Mouse (Mus musculus) neural tube, embryonic 12.5 days (tissue): ENCODE measurements around the gene Ddx19b. TPM values are rescaled to one million over a fixed set of nuclear protein-coding genes. Genes with fewer than 3 reads are reported as not detected.

Experiments used
- ATAC-seq: fragments of 200-750 bp; cut with Nextera tagmentation; 2 replicates; pipeline ENCODE4 v1.8.0; 2017; ENCODE audit warnings: low read depth, mild to moderate bottlenecking, moderate TSS enrichment, moderate library complexity; ENCODE audit not compliant: low FRiP score
- H3K27ac ChIP-seq: fragments of 300-500 bp; sonication (generic); 2 replicates; pipeline ENCODE4 v1.5.1; 2016
- H3K27me3 ChIP-seq: fragments of 300-500 bp; sonication (generic); replicated peaks from 2 replicates; pipeline ENCODE4 v1.6.1; 2016; ENCODE audit warnings: mild to moderate bottlenecking
- H3K36me3 ChIP-seq: fragments of 300-500 bp; sonication (generic); 2 replicates; pipeline ENCODE4 v1.6.1; 2016; ENCODE audit warnings: mild to moderate bottlenecking
- H3K4me1 ChIP-seq: fragments of 300-500 bp; sonication (generic); 2 replicates; pipeline ENCODE4 v1.6.1; 2016
- H3K4me2 ChIP-seq: fragments of 300-500 bp; sonication (generic); replicated peaks from 2 replicates; pipeline ENCODE4 v1.6.1; 2016; ENCODE audit warnings: mild to moderate bottlenecking
- H3K4me3 ChIP-seq: fragments of 300-500 bp; sonication (generic); 2 replicates; pipeline ENCODE4 v1.5.1; 2016
- H3K9ac ChIP-seq: fragments of 300-500 bp; sonication (generic); 2 replicates; pipeline ENCODE4 v1.6.1; 2016; ENCODE audit warnings: mild to moderate bottlenecking
- H3K9me3 ChIP-seq: fragments of 300-500 bp; sonication (generic); 2 replicates; pipeline ENCODE4 v1.6.1; 2016; ENCODE audit warnings: mild to moderate bottlenecking
- WGBS: fragments of 180-500 bp; shearing (Covaris S2); methylation state at CpG from one replicate; pipeline ENCODE4 v1.1.7; 2016; 5-methylcytosine and 5-hydroxymethylcytosine counted together
- polyA plus RNA-seq: library from polyadenylated mRNA; unstranded; fragments of >200 nt; fragmentation: Nextera tagmentation; extraction: Ambion mirVana; gene quantifications from 2 replicates; pipeline ENCODE4 v1.2.1, GENCODE M21; 2016

Ddx19b gene
- polyA plus RNA-seq, 1 experiment from 2014 or later: 7.9 TPM

GRCm38 (mm10) chr8:111056158-111056663 lies 24.7 kb upstream of the Ddx19b start, which contains the start of gene Exosc6:
Exosc6 (plus strand) TSS chr8:111056339.
- 1% methylated on average over 68 of the region's 68 CpGs for WGBS
- H3K9ac ChIP-seq: peak within 1 kb of the TSS; percentile 90
- H3K4me2 ChIP-seq: peak within 1 kb of the TSS; percentile 99
- peaks cover 46% of the 10 kb centered on the region for H3K36me3 ChIP-seq
- peak within 1 kb of the TSS; percentile 98 for H3K4me3 ChIP-seq
- H3K4me1 ChIP-seq: peaks cover 18% of the 10 kb centered on the region
- ATAC-seq: peak; percentile 90
- H3K27me3 ChIP-seq: no peaks in the 10 kb centered on the region
- H3K9me3 ChIP-seq: no peaks in the 10 kb centered on the region
- 0 out of 2 replicates have a peak within 1 kb of the TSS, but pooled peaks have one; percentile 15 for H3K27ac ChIP-seq

- H3K4me1 ChIP-seq: peaks cover 13% of the 10 kb centered on the region
- no peak overlapping the region for H3K4me2 ChIP-seq
- H3K27me3 ChIP-seq: no peaks in the 10 kb centered on the region
- no peak overlapping the region for H3K27ac ChIP-seq
- no peak overlapping the region for H3K9ac ChIP-seq
- H3K36me3 ChIP-seq: peaks cover 50% of the 10 kb centered on the region
- ATAC-seq: no peak
- H3K9me3 ChIP-seq: no peaks in the 10 kb centered on the region
- WGBS: 69% methylated on average over 2 of the region's 2 CpGs
- H3K4me3 ChIP-seq: no peak overlapping the region
Measured at GRCm38 (mm10) chr8:111055661-111056060, 24.1 kb upstream of the Ddx19b start.

GRCm38 (mm10) chr8:111055031-111055634 lies 23.6 kb upstream of the Ddx19b start:
- Histone ChIP-seq H3K36me3 (peaks cover 55% of the 10 kb centered on the region), H3K27me3 (no peaks in the 10 kb centered on the region), H3K9ac (0 out of 2 replicates have a peak overlapping the region, but pooled peaks have one; percentile 21), H3K4me3 (no peak overlapping the region), H3K4me2 (no peak overlapping the region), H3K27ac (no peak overlapping the region), H3K4me1 (peaks cover 12% of the 10 kb centered on the region), H3K9me3 (no peaks in the 10 kb centered on the region)
- WGBS: 90% methylated on average over 17 of the region's 17 CpGs
- ATAC-seq: no peak

GRCm38 (mm10) chr8:111053827-111054518 lies 22.4 kb upstream of the Ddx19b start:
- H3K27ac ChIP-seq: no peak overlapping the region
- H3K36me3 ChIP-seq: peaks cover 67% of the 10 kb centered on the region
- no peak overlapping the region for H3K4me2 ChIP-seq
- ATAC-seq: no peak
- no peak overlapping the region for H3K4me3 ChIP-seq
- H3K4me1 ChIP-seq: peaks cover 12% of the 10 kb centered on the region
- H3K27me3 ChIP-seq: no peaks in the 10 kb centered on the region
- no peak overlapping the region for H3K9ac ChIP-seq
- no peaks in the 10 kb centered on the region for H3K9me3 ChIP-seq
- 96% methylated on average over 12 of the region's 12 CpGs for WGBS

GRCm38 (mm10) chr8:111049106-111049505 lies 17.6 kb upstream of the Ddx19b start:
- H3K36me3 ChIP-seq: peaks cover 98% of the 10 kb centered on the region

GRCm38 (mm10) chr8:111048694-111049093 lies 17.1 kb upstream of the Ddx19b start:
- Histone ChIP-seq H3K9ac (no peak overlapping the region), H3K4me3 (no peak overlapping the region), H3K27me3 (no peaks in the 10 kb centered on the region), H3K4me2 (no peak overlapping the region), H3K36me3 (peaks cover 97% of the 10 kb centered on the region), H3K9me3 (no peaks in the 10 kb centered on the region), H3K27ac (no peak overlapping the region), H3K4me1 (no peaks in the 10 kb centered on the region)
- no peak for ATAC-seq
- WGBS: 95% methylated on average over 2 of the region's 2 CpGs

More at GRCm38 (mm10) chr8:111049106-111049505, 17.6 kb upstream of the Ddx19b start:
- Histone ChIP-seq H3K9ac (no peak overlapping the region), H3K4me2 (no peak overlapping the region), H3K4me3 (no peak overlapping the region), H3K4me1 (no peaks in the 10 kb centered on the region), H3K9me3 (no peaks in the 10 kb centered on the region), H3K27ac (no peak overlapping the region), H3K27me3 (no peaks in the 10 kb centered on the region)
- ATAC-seq: no peak
- WGBS: 97% methylated on average over 7 of the region's 7 CpGs

GRCm38 (mm10) chr8:111044003-111044734 lies 12.6 kb upstream of the Ddx19b start:
- ATAC-seq: no peak
- peaks cover 96% of the 10 kb centered on the region for H3K36me3 ChIP-seq
- 46% methylated on average over 2 of the region's 2 CpGs for WGBS

GRCm38 (mm10) chr8:111042546-111042945 lies 11.0 kb upstream of the Ddx19b start:
- Histone ChIP-seq H3K9me3 (no peaks in the 10 kb centered on the region), H3K9ac (no peak overlapping the region), H3K4me3 (no peak overlapping the region), H3K36me3 (peaks cover 91% of the 10 kb centered on the region), H3K4me2 (no peak overlapping the region), H3K27ac (no peak overlapping the region), H3K27me3 (no peaks in the 10 kb centered on the region), H3K4me1 (no peaks in the 10 kb centered on the region)
- no peak for ATAC-seq
- WGBS: 94% methylated on average over 19 of the region's 19 CpGs

More at GRCm38 (mm10) chr8:111044003-111044734, 12.6 kb upstream of the Ddx19b start:
- Histone ChIP-seq H3K9me3 (no peaks in the 10 kb centered on the region), H3K4me1 (no peaks in the 10 kb centered on the region), H3K4me3 (no peak overlapping the region), H3K27me3 (no peaks in the 10 kb centered on the region), H3K4me2 (no peak overlapping the region), H3K27ac (no peak overlapping the region), H3K9ac (no peak overlapping the region)

GRCm38 (mm10) chr8:111036591-111036990 lies 5.0 kb upstream of the Ddx19b start:
- H3K27me3 ChIP-seq: 0 out of 2 replicates have a peak, but pooled peaks cover 2% of the 10 kb centered on the region
- H3K4me3 ChIP-seq: no peak overlapping the region
- WGBS: 94% methylated on average over 15 of the region's 15 CpGs
- H3K4me1 ChIP-seq: peaks cover 17% of the 10 kb centered on the region
- no peak overlapping the region for H3K27ac ChIP-seq
- H3K36me3 ChIP-seq: peaks cover 47% of the 10 kb centered on the region
- H3K9me3 ChIP-seq: no peaks in the 10 kb centered on the region
- ATAC-seq: no peak
- no peak overlapping the region for H3K9ac ChIP-seq
- H3K4me2 ChIP-seq: no peak overlapping the region

- 24% methylated on average over 12 of the region's 12 CpGs for WGBS
- Histone ChIP-seq H3K9me3 (no peaks in the 10 kb centered on the region), H3K4me1 (peaks cover 17% of the 10 kb centered on the region), H3K4me3 (peak overlapping the region; percentile 71), H3K4me2 (peak overlapping the region; percentile 77), H3K27me3 (0 out of 2 replicates have a peak, but pooled peaks cover 5% of the 10 kb centered on the region), H3K27ac (peak overlapping the region; percentile 67; the same call in 1 of the 2 replicates), H3K9ac (peak overlapping the region; percentile 75), H3K36me3 (peaks cover 26% of the 10 kb centered on the region)
- ATAC-seq: peak; percentile 10; the same call in 1 of the 2 replicates
Measured at GRCm38 (mm10) chr8:111034276-111034675, 2.7 kb upstream of the Ddx19b start.

GRCm38 (mm10) chr8:111033482-111034215 lies 2.1 kb upstream of the Ddx19b start:
- peak overlapping the region; percentile 77 for H3K4me2 ChIP-seq
- ATAC-seq: peak; percentile 99
- no peaks in the 10 kb centered on the region for H3K9me3 ChIP-seq
- H3K4me3 ChIP-seq: peak overlapping the region; percentile 71
- H3K36me3 ChIP-seq: peaks cover 20% of the 10 kb centered on the region
- 5% methylated on average over 37 of the region's 37 CpGs for WGBS
- peaks cover 17% of the 10 kb centered on the region for H3K4me1 ChIP-seq
- 0 out of 2 replicates have a peak, but pooled peaks cover 5% of the 10 kb centered on the region for H3K27me3 ChIP-seq
- peak overlapping the region; percentile 75 for H3K9ac ChIP-seq
- H3K27ac ChIP-seq: peak overlapping the region; percentile 67; the same call in 1 of the 2 replicates
